Mouse (Mus musculus): ENCODE data around the gene Arid4b. TPM values are rescaled to one million over a fixed set of nuclear protein-coding genes. Genes with fewer than 3 reads are reported as not detected.

Arid4b gene
- total RNA-seq, 2 experiments from 2014 or later, result 22.0 to 23.5 TPM

DNA sequence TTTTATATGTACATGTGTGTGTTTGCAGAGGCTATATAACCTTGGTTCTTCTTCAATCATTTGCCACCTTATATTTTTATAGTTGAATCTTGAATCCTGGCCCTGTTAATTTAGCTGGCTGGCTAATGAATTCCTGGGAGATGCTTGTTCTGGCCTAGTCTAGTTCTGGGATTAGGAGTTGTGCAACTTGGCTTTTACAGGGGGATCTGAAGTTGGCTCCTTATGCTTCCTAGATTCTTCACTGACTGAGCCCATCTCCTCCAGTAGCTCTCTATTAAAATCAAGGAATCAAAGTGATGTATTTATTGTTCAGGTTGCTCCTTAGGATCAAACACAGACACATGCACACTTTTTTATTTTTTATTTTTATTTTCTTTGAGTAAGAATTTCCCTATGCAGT is 3.5 kb upstream of the Arid4b start:
- intact Hi-C loops (cut with DNase I), result no loop called here
- DNase-seq, result no peak

DNA sequence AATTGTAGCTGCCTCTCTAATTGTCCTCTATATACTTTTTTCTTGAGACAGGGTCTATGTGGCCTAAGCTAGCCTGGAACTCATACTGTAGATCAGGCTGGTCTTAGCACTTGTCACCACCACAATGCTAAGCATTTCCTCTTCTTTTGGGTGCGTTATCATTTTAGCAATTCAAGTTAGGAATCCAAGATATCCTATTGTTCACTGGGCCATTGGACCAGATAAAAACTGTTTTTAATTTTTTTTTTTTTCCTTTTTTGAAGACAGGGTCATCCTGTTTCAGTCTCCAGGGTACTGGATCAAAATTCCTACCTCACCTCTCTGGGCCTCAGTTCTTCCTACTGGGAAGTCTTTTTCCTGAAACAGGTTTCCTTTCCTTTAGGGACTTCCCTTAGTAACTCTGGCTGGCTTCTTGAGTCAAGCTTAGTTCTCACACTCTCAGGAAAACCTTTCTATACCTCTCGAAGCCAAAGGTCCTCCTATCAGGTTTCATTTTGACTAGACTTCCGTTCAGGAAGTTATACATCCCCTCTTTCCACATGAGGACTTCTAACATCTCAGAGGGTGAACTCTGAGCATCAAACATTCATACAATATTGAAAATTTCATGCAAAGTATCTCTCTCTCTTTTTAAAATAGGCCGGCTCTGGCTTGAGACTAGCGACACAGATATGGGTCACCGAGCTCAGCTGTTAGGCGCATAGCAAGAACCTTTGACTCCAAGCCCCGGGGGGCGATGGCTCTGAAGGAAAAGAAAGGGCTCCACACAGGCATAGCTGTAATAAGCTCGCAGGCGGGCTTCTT is 621 bp upstream of the Arid4b start:
- no peak for DNase-seq
- intact Hi-C loops (cut with DNase I), result loop anchor here (2.0 to 10.0 kb wide), 5 partner anchors 24 to 552 kb away; partner anchors contain the start of genes B3galnt2, Mrpl32, Psma2 and Tbce

DNA sequence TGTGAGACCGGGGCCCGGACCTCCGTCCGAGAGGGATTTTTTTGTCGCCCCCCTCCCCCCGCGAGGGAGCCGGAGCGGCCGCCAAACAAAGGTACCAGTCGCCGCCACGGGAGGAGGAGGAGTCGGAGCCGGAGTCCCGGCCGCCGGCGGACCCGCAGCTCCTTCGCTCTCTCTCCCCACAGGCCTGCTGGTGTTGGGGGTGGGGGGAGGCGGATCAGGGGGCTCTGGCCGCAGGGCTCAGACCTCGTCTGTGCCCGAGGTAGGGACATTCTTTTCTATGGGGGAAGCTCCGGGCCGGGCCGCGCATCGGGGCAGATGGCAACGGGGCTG is 875 bp downstream of the Arid4b start:
- intact Hi-C loops (cut with DNase I), result loop anchor here (2.0 to 10.0 kb wide), 5 partner anchors 25 to 551 kb away; partner anchors contain the start of genes B3galnt2, Mrpl32, Psma2 and Tbce
- peak in 1 of 2 experiments; percentile 90 for DNase-seq

DNA sequence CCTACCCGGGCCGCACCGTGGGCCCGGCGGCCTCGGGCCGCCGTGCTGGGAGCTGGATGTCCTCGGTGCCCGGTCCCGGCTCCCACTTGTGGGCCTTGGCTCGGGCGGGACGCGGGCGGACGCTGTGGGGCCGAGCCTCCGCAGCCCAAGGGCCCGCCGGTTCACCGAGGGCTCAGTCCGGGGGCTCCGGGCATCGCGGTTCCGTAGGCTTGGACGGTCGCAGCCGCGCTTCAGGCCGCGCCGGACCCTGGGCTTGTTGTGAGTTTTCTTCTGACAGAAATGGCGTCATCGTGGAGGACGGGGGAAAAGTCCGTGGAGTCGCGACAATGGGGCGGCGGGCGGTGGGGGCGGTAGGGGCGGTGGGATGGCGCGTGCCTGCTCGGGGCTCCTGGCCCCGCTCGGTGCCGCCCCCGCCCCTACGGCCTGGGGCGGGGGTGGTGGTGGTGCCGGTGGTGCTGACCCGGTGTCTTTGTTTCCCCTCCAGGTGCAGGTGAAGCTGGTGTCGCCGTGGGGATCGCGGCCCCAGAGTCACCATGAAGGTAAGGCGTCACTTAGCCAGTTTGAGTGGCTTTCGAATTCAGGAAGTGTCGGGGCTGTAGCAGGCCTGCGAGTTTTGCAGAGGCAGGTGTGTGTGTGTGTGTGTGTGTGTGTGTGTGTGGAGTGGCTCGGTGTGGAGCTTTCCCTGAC is 1.5 kb downstream of the Arid4b start:
- intact Hi-C loops (cut with DNase I), result loop anchor here (5.0 to 10.0 kb wide), 4 partner anchors 63 to 550 kb away; partner anchors contain the start of genes B3galnt2, Mrpl32 and Psma2

DNA sequence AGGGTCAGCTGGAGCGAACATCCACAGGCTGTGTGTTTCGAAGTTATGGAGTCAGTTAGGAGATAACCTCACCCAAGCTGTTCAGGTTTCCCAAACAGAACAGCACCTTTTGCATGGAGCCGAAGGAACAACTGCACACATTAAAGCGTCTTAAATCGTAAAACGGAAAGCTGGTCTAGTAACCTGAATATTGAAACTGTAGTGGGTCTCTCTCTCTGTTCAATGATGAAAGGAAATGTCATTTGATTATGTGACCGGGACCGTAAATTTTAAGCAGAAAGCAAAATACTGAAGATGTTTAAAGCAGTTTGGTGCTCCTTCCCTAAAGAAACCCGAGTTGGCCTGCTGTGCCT is 2.0 kb downstream of the Arid4b start:
- intact Hi-C loops (cut with DNase I), result loop anchor here (10.0 kb wide), 1 partner anchor 550 kb away; the partner anchor contains the start of genes Mrpl32 and Psma2
- no peak for DNase-seq

More for the DNA sequence above, 1.5 kb downstream of the Arid4b start:
- DNase-seq, result peak; percentile 31 to 51

DNA sequence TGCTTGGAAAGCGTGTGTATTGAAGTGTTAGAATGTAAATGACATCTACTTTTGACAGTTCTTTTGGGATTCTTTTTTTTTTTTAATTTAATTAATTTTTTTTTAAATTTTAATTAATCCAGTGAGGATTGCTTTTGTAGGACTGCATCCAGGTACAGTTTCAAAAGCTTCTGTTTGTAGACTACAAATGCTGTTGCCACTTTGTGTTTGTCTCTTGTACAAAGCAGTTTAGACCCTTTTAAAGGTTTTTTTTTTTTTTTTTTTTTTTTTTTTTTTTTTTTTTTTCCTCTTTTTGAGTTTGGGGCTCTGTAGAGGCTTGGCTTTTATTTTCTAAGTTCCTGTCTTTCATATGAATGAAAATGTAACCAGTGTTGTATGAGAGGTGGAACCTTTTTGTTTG is 2.7 kb downstream of the Arid4b start:
- intact Hi-C loops (cut with DNase I), result loop anchor here (10.0 kb wide), 1 partner anchor 549 kb away; the partner anchor contains the start of genes Mrpl32 and Psma2
- DNase-seq, result no peak

DNA sequence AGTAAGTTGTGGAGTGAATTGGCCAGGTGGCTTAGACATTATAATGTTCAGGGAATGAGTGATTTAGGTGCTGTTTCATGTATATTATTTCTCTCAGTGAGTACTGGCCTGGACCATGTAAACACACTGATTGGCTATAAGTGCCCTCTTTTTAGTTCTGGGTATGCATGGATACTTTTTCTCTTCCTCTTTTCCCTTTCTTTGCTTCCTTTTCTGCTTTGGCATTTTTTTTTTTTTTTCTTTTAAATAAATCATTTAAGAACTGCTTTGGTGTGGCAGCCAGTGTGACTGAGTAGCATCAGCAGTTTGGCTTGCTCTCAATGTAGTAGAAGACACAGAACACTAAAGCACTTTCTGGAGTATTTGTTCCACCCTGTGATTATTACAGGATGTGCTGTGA is 5.0 kb downstream of the Arid4b start:
- intact Hi-C loops (cut with DNase I), result loop anchor here (10.0 kb wide), 1 partner anchor 547 kb away; the partner anchor contains the start of genes Mrpl32 and Psma2
- DNase-seq, result no peak

DNA sequence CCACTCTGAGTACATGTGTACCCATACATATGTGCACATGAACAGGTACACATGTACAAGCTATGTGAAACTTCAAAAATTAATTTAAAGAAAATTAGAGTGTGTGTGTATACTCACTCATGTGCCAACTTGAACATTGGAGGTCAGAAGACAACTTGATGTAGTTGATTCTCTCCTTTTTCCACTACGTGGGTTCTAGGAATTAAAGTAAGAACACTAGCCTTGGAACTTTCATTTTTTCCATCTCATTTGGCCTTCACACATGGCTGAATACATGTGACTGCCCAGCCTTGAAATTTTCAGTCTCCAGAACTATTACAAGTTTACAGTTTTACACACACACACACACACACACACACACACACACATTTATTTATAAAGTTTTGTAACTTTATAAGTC is 6.3 kb downstream of the Arid4b start:
- intact Hi-C loops (cut with DNase I), result loop anchor here (10.0 kb wide), 1 partner anchor 546 kb away; the partner anchor contains the start of genes Mrpl32 and Psma2
- DNase-seq, result no peak

DNA sequence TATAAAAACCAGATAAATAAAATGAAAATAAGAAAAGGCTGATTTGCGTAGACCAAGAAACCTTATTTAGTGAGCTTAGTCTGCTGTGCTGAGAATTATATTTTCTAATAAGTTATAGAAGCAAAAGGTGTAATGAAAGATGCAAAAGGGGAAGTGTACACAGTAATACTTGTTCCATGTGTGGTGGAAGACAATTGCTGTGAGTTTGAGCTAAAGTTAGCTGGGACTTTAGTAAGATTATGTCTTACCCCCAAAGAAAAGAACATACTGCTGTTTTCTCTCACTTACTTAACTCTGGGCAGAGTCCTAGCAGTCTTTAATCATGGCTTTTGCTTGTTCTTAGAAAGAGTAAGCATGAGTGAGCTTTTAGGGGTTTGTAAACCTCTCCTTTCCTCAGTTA is 11.3 kb downstream of the Arid4b start:
- intact Hi-C loops (cut with DNase I), result no loop called here
- DNase-seq, result no peak

DNA sequence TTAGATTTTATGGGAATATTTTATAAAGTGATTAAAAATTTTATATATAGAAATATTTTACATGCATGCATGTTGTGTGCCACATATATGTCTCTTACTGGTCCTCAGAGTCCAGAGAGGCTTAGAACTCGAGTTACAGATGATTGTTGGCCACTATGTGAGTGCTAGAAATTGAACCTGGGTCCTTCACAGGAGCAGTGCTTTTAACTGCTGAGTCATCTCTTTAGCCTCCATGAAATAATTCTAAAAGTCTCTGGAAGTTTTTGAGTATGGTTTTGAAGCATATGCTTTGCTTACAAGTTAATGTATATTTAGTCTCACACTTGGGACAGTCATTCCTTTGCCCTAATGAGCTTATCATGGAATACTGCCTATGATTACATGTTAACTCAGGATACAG is 12.3 kb downstream of the Arid4b start:
- no peak for DNase-seq
- intact Hi-C loops (cut with DNase I), result no loop called here

DNA sequence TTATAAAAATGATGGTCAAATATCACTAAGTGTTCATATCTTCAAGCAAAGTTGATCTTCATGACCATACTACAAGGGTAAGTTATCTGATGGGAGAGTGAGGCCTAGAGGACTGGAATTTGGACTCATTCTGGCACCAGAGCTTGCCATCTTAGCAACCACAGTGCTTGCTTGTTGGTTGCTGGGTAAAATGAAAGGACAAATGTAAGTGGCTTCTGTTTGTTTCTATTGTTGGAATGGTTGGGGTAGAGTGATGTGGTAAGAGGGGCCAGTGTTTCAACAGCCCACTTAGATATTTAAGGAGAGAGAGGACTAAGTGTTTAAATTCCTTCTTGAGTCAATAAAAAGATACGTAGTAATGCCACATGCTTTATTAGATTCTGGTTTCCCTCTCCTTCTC is 25.6 kb downstream of the Arid4b start:
- intact Hi-C loops (cut with DNase I), result no loop called here
- DNase-seq, result peak in 1 of 2 experiments; percentile 14

DNA sequence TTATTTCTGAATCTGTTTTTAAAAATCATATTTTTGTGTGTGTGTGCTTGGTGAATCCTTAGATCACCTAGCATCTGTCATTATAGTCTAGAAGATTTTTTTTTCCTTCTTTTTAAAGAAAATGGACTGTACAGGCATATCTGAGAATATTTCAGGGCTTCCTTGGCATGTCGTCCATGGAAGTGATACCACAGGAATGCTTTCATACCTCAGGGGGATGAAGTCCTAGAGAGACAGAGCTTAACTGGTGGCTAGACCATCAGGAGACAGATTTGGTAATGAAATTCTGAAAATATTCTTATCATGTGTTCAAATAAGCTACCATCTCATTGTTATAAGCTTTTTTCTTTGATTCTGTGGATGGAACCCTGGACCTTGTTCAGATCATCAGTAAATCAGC is 40.0 kb downstream of the Arid4b start:
- intact Hi-C loops (cut with DNase I), result no loop called here
- DNase-seq, result no peak

DNA sequence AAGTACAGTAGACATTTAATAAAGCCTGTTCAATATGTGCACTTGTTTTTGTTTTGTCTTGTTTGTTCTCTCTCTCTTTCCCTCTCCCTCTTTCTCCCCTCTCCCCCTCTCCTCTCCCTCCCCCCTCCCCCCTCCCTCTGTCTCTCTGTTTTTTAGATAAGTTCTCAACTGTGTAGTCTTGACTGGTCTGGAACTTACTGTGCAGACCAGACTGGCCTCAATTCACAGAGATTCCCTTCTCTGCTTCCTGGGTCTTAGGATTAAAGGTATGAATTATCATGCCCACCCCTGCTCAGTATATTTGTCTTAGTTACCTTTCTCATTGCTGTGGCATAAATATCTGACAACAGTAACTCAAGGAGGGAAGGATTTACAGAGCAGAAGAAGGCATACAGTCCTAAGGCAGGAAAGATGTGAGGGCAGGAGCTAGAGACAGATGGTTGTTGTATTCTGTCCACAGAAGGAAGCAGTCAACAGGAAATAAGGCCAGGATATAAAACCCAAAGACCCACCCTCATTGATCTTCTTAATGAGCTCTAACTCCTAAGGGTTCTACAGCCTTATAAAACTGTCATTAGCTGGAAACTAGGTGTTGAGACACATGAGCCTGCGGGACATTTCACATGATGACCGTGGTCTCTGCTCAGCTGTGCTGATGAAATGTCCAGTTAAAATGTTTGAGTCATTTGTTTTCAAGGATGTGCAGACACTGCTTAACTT is 47.3 kb downstream of the Arid4b start:
- intact Hi-C loops (cut with DNase I), result no loop called here
- DNase-seq, result no peak

DNA sequence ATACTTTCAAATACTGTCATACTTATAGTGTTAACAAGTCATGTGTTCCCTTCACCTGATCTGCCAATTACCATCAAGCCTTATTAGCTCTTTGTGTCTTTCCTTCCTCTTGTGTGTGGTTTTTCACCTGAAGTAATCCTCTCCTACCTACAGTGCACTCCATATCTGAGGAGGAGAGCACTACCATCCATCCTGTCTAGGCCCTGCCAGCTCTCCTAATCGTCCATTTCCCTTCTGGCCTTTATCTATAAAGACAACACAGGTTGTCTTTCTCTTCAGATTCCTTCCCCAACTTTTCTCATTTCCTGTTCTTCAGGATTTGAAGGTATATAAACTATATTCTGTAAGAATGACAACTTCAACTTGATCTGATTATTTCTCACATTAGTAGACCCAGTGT is 48.1 kb downstream of the Arid4b start:
- no peak for DNase-seq
- intact Hi-C loops (cut with DNase I), result no loop called here

DNA sequence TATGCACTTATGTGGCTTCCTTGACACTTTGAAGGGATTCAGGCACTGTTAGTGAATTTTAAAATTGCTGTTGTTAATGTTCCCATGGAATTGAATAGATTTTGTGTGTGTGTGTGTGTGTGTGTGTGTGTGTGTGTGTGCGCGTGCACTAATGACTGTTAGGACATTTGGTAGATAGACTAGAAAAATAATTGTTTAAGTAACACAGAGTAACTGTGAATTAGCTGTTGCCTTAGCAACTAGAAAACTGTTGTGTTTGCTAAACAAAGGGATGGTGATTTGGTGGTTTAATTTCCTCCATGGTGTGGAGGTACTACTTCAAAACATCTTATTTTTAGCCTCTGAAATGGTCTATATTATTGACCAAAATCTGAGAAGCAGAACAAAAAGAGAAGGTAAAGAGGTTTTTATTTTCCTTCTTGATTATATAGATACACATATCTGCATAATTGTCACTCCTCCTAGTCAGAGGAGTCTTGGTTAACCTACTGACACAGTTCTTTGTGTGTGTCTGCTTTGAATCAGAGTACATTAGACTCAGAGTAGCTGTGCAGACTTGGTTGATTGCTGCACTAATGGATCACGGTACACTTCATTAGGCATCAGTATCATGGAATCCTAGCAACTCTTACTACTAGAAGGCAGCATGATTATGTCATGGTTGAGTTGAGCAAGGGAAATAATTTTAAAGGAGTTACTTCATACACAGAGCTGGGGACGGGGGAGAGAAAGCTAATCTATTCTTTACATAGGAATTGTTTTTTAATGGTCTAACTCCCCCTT is 50.9 kb downstream of the Arid4b start:
- no peak for DNase-seq
- intact Hi-C loops (cut with DNase I), result no loop called here

DNA sequence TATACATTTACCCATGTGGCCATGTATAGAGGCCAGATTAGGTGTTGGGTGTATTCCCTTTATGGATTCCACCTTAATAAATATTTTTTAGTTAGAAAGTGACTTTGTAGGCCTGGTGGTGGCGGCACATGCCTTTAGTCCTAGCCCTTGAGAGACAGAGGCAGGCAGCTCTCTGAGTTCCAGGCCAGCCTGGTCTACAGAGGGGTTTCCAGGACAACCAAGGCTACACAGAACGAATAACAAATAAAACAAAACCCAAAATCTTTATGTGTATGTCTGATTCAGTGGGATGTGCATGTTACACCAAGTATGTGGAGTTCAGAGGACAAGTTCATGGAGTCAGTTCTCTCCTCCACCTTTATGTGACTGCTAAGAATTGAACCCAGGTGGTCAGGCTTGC is 52.8 kb downstream of the Arid4b start:
- no peak for DNase-seq
- intact Hi-C loops (cut with DNase I), result no loop called here

DNA sequence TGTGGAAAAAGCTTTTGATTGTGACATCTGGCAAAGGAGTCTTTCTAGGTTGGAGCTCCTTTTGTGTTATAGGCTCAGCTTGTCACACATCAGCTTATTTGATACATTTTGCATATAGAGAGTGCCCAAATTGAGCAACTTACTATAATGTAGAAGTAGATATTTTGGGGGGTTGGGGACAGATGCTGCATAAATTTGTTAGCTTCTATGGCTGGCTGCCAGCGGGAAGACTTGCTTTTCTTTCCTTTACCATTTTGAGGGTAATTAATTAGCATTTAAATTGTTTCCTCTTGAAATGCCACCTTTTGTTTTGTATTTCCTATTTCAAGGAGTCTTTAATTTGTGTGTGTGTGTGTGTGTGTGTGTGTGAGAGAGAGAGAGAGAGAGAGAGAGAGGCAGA is 68.6 kb downstream of the Arid4b start:
- no peak for DNase-seq
- intact Hi-C loops (cut with DNase I), result no loop called here

DNA sequence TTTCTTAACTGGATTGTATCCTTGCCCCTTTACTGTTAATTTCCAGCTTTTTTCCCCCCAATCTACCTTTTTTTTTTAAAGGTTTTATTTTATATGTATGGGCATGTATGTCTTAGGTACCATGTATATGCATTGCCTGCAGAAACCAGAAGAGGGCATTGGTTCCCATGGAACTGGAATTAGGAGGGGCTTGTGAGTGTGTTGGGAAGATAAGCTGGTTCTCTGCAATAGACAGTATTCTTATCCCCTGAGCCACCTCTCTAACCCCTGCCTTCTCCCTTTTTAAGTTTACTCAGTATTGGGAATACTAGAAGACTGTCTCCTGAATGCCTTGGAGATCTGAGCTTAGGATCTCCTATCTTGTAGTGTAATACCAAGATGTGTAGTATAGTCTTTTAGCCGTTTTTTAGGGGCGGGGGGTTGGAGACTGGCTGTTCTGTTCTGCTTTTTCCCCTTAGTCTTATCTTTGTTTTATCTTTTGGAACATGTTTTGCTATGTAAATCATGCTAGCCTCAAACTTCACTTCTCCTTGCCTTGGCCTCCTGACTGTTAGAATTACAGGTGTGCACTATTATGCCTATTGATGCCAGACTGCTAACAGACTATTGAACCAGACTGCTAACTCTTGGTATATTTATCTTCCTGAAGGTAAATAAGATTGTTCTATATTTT is 79.4 kb downstream of the Arid4b start:
- intact Hi-C loops (cut with DNase I), result no loop called here
- no peak for DNase-seq

DNA sequence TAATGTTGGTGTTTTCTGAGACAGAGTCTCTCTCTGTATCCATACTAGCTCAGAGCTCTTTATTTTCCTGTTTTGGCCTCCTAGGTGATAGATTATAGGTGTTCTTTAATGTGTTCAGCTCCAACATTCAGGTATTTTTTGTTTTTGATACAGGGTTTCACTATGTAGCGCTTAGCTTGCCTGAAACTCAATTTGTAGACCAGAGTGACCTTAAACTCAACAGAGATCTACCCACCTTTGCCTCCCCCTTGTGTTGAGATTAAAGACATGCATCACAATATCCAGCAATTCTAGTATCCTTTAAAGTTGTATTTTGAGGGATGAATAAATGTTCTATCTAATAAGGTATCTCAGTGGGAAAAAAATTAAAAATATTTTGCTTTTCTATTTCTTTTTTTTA is 115.0 kb downstream of the Arid4b start:
- intact Hi-C loops (cut with DNase I), result loop anchor here (1.0 to 10.0 kb wide), 4 partner anchors 116 to 437 kb away; partner anchors contain the start of genes Arid4b, Ggps1, Mrpl32 and Psma2
- DNase-seq, result no peak

Data from heart, postnatal 36 days (tissue).